Mouse (Mus musculus) limb, embryonic 11.5 days (tissue): ENCODE results near the gene Atp6v1g1. TPM values are rescaled to one million over a fixed set of nuclear protein-coding genes. Genes with fewer than 3 reads are reported as not detected.

Source experiments
- ATAC-seq: fragments of 200-750 bp; cut with Nextera tagmentation; 2 replicates; pipeline ENCODE4 v1.8.0; 2017; ENCODE audit warnings: low read depth; ENCODE audit not compliant: insufficient number of reproducible peaks, low FRiP score, low TSS enrichment
- DNase-seq: peaks from one replicate; pipeline ENCODE4 v3.0.0-alpha.2; 2015; ENCODE audit warnings: low spot score
- H3K27ac ChIP-seq: fragments of 300-500 bp; sonication (generic); replicated peaks from 2 replicates; pipeline ENCODE4 v1.5.1; 2014; ENCODE audit warnings: low read depth, mild to moderate bottlenecking, low read length
- H3K27me3 ChIP-seq: fragments of 300-500 bp; sonication (generic); 2 replicates; pipeline ENCODE4 v1.6.1; 2014; ENCODE audit warnings: mild to moderate bottlenecking, low read length, mixed read lengths; ENCODE audit not compliant: control insufficient read depth, insufficient read depth
- H3K36me3 ChIP-seq: fragments of 300-500 bp; sonication (generic); 2 replicates; pipeline ENCODE4 v1.6.1; 2014; ENCODE audit warnings: mild to moderate bottlenecking, low read length, moderate library complexity, mixed read lengths; ENCODE audit not compliant: control insufficient read depth, insufficient read depth
- H3K4me1 ChIP-seq: fragments of 300-500 bp; sonication (generic); 2 replicates; pipeline ENCODE4 v1.6.1; 2014; ENCODE audit warnings: low read length, mixed read lengths; ENCODE audit not compliant: control insufficient read depth, insufficient read depth
- H3K4me2 ChIP-seq: fragments of 300-500 bp; sonication (generic); 2 replicates; pipeline ENCODE4 v1.6.1; 2014; ENCODE audit warnings: low read depth, mild to moderate bottlenecking, moderate library complexity; ENCODE audit not compliant: severe bottlenecking
- H3K4me3 ChIP-seq: fragments of 300-500 bp; sonication (generic); 2 replicates; pipeline ENCODE4 v1.5.1; 2014; ENCODE audit warnings: low read depth, low read length
- H3K9ac ChIP-seq: fragments of 300-500 bp; sonication (generic); 2 replicates; pipeline ENCODE4 v1.6.1; 2014; ENCODE audit warnings: mild to moderate bottlenecking, low read length
- H3K9me3 ChIP-seq: fragments of 300-500 bp; sonication (generic); 2 replicates; pipeline ENCODE4 v1.6.1; 2016; ENCODE audit warnings: low read length; ENCODE audit not compliant: control insufficient read depth
- WGBS: fragments of 180-500 bp; shearing (Covaris S2); extraction: QIAGEN DNeasy Blood & Tissue Kit; methylation state at CpG from one replicate; pipeline ENCODE4 v1.1.7; 2014; 5-methylcytosine and 5-hydroxymethylcytosine counted together
- polyA plus RNA-seq: library from polyadenylated mRNA; unstranded; fragments of >200 nt; fragmentation: Nextera tagmentation; extraction: Ambion mirVana; gene quantifications from 2 replicates; pipeline ENCODE4 v1.2.1, GENCODE M21; 2014

Atp6v1g1 gene
- polyA plus RNA-seq, 1 experiment from 2014 or later = 294 TPM

DNA sequence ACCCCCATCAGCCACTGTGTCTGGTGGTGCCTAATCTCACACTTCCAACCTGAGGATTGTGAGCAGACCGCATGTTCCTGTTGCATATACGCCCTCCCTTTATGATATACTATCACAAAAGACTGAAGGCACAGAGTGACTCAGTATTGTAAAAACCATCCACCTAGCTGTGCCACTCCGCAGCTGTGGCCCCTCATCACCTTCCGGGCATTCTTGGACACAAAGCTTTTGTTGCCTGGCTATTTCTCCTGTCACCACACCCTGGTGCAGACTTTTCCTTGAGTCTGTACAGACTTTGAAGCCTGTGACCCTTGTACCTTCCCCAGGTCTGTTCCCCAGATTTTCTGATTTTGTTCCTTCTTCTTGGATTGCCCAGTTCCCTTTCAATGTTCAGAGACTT is 51.4 kb downstream of the Atp6v1g1 start:
- Histone ChIP-seq H3K4me3 (no peak overlapping the region), H3K9me3 (no peaks in the 10 kb centered on the region), H3K4me1 (no peaks in the 10 kb centered on the region), H3K9ac (no peak overlapping the region), H3K4me2 (no peak overlapping the region), H3K36me3 (no peaks in the 10 kb centered on the region), H3K27me3 (no peaks in the 10 kb centered on the region), H3K27ac (no peak overlapping the region)
- DNase-seq (no peak), ATAC-seq (no peak)
- WGBS = 97% methylated on average over 4 of the region's 4 CpGs

Other genes with a start within 250 kb of the Atp6v1g1 start
- not detected in 2 replicates for gene Orm1, start 200.2 kb upstream of the Atp6v1g1 start, polyA plus RNA-seq
- not detected in 2 replicates for gene Orm3, start 188.6 kb upstream of the Atp6v1g1 start, polyA plus RNA-seq
- not detected in 2 replicates for gene Orm2, start 182.3 kb upstream of the Atp6v1g1 start, polyA plus RNA-seq
- 9.5 and 10.9 TPM in 2 replicates for gene Akna, start 141.4 kb upstream of the Atp6v1g1 start, polyA plus RNA-seq
- gene Whrn, start 48.8 kb upstream of the Atp6v1g1 start, polyA plus RNA-seq = 13.8 and 14.0 TPM in 2 replicates
- gene Tmem268, start 14.0 kb downstream of the Atp6v1g1 start, polyA plus RNA-seq = 10.4 and 10.8 TPM in 2 replicates
- gene Gm11213, start 60.5 kb downstream of the Atp6v1g1 start, polyA plus RNA-seq = not detected in 2 replicates
- not detected in 2 replicates for gene Tex48, start 77.7 kb downstream of the Atp6v1g1 start, polyA plus RNA-seq
- gene Gm11214, start 118.6 kb downstream of the Atp6v1g1 start, polyA plus RNA-seq = not detected in 2 replicates
- not detected in 2 replicates for gene Tnfsf15, start 200.3 kb downstream of the Atp6v1g1 start, polyA plus RNA-seq